Mouse (Mus musculus) thymus, adult 18-20 months (tissue): ENCODE results near the gene 1700018B08Rik.

Experiments used
- DNase-seq, 2 experiments: peaks; one replicate each; pipeline ENCODE4 v3.0.0; 2022; ENCODE audit warnings: mixed read lengths in 2 of 2

The 1700018B08Rik gene

DNA sequence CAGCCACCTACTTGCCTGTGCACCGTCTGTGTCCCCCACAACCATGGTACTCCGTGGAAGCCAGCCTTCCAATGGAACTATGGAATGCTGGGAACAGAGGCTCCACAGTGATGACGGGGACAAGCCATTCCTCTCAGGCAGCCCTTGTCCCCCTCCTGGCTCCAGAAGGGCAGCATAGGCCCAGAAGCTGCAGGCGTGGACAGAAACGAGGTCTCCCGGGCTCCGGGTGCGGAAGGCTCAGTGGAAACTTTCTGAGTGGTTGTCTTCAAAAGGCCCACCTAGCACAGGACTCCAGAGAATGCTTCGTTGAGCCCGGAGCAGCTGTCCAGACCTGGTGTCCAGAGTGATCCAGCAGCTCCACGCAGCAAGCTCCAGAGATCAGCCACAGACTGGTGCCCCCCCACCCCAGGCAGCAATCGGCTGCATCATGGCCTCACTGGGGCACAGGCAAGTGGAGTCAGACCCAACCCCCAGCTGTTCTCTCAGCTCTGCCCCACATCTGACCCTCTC is at the start of gene 1700018B08Rik:
Gene 1700018B08Rik (minus strand): TSS at position 45 of the 510 bp plus-strand sequence.
- DNase-seq: no peak

DNA sequence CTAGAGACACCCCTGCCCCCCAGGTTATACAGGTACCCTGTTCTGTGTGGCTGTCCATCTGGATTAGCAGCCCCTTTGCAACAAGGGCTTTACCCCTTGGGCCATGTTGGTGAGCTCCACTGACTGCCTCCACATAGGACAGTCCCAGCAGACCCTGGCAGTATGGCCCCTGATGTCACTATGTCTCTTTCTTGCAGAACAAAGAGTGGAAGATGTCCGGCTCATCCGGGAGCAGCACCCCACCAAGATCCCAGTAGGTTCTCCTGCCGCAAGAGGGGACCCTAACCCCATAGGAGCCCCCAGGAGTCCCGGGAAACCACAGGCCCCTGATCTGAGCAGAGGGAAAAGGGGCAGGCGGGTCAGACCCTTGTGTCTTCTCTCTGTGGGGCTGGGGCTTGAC is 49.2 kb upstream of the 1700018B08Rik start:
- no peak for DNase-seq

DNA sequence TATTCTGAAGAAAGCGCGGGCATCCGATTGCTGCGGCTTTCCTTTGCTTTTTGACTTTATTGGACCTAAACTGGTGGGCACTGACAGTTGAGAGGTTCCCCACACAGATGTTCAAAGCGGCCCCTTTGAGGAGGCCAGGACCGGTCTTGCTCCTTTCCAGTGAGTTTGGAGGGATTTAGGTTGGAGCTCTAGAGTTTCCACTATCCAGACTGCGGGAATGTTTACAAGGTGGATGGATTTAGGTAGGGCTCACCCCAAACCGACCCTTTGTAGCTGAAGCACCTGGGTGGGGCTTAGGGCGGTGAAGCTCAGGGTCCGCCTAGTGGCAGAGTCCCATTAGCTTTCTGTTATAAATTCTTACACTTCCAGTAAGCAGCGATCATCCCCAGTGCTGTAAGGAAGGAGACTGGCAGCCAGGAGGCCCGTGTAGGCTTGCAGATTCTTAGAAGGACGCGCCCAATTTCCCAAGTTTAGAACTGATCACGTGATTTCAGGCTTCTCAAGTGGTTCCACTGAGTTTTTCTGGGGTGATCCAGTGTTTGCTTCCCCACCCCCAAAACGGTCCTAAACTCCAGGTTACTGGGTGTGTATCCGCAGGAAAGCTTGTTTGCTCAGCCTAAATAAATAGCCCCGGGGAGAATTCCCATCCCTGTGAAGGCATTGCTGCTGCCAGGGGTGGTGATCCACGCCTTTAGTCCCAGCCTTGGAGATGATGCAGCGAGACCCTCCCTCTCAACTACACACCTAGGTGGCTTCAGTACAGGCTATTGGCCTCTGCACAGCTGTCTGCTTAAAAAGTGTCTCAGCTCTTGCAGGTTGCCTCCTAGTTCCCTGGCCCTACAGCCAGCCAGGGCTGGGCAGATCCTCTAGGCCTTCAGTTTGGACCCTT is 47.3 kb upstream of the 1700018B08Rik start:
- peak; percentile 36 to 51 for DNase-seq

DNA sequence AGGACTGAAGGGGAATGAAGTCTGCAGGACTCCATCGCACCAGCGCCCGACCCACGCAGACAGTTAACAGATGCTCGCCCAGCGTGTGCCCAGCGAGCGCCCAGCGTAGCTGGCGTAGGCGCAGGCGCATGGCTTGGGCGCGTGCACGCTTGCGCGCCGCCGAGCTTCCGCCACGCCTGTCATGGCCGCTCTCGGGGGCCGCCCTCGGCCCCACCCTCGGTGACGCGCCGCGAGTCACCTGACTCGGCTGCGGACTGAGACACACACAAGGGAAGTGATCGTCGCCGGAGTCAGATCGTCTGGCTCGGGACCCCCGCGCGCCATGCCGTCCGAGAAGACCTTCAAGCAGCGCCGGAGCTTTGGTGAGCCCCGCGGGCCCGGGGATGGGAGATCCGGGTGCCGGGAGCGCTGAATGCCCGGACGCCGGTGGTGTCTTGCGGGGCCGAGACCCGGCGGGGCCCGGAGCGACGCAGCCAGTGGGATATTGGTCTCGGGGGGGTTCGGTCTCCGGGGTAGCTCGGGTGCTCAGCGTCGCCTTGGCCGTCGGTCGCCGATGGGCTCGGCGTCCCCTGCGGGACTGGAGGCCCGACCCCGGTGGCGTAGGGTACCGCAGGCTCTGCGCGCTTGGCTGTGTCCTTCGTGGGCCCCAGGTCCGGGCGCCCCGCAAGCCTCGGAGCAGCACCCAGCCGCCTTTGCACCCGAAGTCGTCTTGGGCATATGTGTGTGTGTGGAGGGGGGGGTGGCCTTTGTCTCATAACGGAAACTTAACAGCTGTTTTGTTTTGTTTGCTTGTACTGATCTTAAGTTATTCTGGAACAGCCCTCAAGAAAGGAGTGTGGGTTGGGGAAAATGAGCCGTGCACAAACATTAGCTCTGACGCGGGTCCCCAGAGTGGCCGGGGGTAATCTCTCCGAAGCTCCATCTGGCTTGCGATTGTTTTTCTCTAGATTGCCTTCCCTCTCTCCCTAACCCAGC is 46.4 kb upstream of the 1700018B08Rik start, which contains the start of gene Map1lc3b:
Gene Map1lc3b (plus strand): TSS at position 159 of the 975 bp plus-strand sequence.
- peak; percentile 90 for DNase-seq

DNA sequence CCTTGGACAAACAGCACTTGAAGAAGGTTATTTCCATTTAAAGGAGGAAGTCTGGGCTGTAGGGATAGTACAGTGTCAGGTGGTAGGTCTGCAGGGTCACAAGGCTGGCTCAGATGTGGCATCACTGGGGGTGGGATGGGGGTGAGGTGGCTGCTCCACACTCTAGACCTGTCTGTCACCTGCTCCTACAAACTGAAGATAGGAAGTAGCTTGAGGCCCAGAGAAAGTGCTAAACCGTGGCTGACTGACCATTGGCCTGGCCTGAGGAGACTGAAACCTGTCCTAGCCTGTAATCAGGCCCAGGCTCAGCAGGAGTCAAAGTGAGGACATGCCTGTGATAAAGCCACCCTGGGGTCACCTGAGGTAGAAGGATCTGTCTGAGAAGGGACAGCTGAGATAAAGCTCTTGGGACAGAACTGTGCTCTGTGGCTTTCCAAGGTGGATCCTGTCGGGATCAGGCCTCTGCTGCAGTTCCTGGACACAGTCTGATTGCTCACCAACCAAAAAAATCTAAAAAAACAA is 45.1 kb upstream of the 1700018B08Rik start:
- DNase-seq: no peak

DNA sequence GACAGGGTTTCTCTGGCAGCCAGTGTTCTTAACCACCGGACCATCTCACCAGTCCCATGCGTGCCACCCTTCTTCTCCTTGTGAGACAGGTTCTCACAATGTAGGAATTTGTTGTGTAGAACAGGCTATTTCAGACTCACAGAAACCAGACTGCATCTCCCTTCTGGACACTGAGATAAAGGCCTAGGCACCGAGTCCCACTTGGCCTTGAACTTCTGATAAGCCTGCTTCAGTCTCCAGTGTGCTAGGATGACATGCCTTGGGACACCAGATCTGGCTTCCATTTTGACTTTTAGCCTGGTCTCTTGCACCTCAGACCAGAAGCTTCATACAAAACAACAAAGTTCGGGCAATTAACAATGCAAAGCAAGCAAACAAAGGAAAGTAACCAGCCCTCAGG is 44.6 kb upstream of the 1700018B08Rik start:
- DNase-seq: no peak

DNA sequence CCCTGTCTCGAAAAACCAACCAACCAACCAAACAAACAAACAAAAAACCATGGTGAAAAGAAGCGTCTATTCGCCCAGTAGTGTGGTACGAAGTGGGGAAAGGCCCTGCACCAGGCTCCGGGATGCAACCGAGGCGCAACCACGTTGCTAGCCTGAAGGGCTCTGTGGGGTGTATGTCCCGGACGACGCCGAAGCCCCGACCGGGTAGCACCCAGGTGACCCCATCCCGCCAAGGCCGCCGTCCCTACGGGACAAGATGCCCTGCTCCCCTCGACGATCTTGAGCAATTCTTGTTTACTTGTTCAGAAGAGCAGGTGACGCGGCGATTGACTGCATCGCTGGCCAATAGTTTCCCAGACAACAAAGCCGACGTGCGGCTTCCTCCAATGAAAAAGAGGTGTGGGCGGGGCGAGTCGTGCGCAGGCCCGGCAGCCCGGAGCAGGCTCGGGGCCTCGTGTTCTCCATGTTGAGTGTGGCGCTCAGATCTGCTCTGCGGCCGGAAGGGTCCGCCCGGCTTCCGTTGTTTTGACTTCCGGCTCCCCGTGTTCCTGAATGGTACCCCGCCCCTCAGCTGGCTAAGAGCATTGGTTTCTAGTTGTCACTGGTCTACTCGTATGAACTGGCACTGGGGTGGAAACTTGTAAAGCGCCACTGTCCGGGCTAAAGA is 41.2 kb upstream of the 1700018B08Rik start:
- DNase-seq: peak; percentile 98

DNA sequence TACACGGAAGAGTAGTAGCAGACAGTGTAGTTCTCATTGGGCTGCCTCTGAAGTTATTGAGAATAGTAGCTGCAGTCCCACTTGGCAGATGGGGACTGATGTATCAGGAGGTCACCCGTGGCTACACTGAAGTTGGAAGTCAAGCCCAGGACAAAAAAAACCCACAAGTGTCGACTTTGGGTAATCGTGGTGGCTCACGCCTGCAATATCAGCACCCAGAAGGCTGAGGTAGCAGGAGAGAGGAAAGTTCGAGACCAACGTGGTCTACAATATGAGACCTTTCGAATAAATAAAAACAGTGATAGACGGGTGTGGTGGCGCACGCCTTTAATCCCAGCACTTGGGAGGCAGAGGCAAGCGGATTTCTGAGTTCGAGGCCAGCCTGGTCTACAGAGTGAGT is 40.6 kb upstream of the 1700018B08Rik start:
- DNase-seq: no peak

DNA sequence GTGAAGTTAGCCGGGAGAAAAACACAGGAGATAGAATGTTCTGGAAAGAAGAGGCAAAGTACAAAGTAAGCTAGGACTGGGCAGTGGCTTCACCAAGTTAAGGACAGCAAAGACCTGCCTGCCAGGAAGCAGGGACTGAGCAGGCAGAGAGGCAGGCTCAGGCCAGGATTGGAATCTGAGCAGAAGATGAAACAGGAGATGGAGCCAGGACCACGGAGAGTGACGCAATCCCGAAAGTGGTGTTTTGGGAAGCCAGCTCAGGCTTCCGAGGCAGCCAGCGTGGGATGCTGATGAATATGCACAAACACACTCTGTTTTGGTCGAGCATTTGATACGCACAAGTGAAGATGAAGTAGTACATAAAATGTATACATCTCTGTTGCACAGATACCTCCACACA is 39.5 kb upstream of the 1700018B08Rik start:
- DNase-seq: no peak

DNA sequence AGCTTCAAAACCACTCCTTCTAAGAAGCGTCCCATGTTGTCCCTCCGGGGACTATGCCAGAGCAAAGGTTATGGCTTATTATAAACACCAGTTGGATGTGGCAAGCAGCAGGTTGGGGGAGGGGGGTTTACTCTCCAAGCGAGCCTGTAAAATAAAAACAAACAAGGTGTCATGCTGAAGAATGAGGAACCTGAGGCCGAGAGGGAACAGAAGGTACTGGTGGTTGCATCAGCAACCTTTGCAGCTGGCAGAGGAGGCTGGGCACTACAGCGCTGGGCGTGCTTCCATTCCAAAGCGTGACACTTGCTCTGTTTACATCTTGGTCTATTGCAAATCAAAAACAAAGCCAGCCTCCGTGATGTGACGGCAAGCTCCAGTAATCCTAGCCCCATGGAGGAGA is 36.3 kb upstream of the 1700018B08Rik start:
- DNase-seq: no peak

DNA sequence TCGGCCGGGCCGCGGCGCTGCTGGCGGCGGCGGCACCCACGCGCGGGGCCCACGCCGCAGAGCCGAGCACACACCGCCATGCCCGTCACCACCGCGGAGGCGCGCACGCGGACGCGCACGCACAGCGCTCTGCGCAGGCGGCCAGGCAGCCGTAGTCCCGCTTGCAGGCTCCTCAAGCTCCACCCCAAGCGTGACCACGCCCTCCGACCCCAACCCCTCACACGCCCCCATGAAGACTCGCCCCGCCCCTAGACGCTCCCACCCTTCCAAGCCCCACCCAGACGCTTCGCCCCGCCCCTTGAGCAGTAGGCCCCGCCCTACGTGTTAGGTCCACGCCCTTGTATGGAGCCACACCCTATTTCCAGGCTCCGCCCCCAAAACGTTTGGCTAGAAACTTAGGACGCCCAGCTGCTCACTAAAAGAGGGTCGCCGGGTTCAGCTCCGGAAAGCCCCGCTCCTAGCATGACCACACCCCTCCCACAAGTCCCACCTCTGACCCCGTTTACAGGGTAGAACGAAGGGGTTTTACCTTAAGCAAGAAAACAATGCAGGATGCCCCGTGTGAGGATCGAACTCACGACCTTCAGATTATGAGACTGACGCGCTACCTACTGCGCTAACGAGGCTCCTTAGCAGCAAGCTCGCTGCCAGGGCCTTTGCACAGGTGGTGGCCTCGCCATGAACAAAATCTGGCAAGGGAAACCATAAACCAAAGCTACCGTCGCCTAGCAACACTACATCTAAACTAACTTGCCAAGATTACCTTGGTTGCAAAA is 34.7 kb upstream of the 1700018B08Rik start, which contains the start of gene Fbxo31:
Gene Fbxo31 (minus strand): TSS at position 131 of the 776 bp plus-strand sequence.
- DNase-seq: peak; percentile 84 to 93

DNA sequence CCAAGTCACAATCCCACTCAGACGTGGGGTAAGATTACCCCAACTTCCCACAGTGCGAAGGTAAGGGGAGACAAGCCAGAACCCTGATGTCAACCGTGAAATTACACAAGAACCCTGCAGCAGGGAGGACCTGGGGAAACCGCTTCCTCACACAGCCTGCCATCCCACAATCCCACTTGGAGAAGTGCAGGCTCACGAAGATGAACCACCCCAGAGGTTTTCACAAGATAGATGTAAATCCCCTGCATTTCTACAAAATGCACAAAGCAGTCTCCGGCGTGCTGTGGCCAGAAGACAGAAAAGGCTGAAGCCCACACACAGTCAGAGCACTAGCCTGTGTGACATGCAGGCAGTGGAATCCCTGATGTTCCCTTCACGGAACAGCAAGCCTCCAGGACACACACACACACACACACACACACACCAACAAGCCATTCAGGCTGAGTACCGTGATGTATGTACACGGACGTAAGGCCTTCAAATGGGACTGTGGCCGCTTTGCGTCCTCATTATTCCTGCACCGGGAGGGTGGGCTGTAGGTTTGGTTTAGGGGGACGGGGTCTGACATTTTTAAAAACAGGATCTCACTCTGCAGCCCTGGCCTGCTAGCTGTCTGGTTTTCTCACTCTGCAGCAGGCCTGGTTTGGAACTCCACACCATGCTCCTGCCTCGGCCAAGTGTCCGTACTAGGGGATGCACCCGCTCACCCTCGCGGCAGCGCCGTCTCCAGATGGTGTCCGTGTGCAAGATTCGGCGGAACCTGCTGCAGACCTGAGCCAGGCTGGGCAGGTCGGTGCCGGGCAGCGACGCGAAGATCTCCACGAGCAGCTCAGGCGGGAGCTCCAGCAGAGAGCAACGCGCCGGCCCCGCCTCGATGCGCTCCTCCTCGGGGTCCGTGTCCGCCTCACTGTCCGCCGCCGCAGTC is 33.9 kb upstream of the 1700018B08Rik start:
- DNase-seq: no peak

DNA sequence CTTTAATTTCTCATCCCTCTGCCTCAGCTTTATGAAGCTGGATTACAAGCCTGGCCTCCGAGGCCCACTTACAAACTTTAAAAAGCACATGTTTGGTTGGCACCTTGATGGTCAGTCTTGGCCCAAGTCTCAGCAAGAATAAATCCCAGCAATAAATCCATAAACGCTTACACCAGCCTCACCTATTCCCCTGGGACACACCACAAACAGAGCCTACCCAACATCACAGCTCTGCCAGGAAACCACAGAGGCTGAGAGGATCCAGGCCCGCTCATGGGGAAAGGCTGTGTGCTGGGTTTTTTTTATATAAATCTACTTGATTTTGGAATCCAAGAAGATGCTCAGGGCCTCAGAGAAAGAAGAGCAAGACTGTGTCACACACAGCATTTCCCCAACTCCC is 31.5 kb upstream of the 1700018B08Rik start:
- DNase-seq: no peak

DNA sequence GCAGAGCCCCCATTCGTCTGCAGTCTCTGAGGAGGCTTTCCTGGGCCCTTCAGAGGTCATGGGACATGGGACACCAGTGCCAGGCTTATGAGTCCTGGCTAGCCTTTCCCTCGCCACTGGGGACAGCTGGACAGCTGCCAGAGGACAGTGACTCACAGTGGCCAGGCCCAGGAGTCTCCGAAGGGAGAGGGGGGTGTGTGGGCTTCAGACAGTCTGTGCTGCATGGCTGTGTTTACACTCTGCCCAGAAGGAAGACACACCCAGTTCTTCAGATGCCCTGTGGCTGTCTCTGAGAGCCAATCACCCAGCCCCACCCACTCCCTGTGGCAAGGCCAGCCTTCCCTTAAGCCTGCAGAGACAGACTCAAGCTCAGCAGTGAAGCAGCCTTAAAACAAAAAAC is 29.2 kb upstream of the 1700018B08Rik start:
- no peak for DNase-seq

DNA sequence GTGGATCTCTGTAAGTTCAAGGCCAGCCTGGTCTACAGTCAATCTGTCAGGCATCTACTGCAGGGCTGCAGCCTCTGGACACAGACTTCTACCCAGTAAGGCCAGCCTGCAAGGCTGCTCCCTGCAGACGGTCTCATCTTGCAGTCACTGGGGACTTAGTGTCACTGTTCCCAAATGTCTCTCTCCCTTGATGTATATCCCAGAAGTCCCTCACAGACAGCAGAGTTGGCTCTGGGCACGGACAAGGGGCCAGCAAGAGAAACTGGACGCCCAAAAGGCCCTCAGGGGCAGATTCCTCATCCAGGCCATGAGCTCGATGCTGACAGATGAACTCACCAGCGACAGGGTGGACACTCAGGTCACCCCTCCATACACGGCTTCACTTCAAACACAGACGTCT is 28.0 kb upstream of the 1700018B08Rik start:
- no peak for DNase-seq

DNA sequence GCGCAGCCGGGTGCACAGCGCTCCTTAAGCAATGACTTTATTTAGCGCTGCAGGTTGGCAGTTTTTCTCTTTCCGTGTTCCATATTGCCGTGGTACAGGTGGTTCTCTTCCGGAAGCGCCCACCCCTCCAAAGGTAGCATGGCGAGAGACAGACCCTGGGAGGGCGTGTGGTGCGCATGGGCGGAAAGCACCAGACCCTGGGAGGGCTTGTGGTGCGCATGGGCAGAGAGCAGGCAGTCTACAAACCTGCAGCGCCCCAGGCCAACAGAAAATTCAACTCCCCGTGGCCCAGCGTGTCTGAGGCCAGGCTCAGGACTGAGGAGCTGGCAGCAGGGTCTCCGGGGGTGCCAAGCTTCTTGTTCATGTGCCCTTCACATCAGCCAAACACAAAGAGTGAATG is 26.7 kb upstream of the 1700018B08Rik start:
- DNase-seq: peak in 1 of 2 experiments; percentile 22

DNA sequence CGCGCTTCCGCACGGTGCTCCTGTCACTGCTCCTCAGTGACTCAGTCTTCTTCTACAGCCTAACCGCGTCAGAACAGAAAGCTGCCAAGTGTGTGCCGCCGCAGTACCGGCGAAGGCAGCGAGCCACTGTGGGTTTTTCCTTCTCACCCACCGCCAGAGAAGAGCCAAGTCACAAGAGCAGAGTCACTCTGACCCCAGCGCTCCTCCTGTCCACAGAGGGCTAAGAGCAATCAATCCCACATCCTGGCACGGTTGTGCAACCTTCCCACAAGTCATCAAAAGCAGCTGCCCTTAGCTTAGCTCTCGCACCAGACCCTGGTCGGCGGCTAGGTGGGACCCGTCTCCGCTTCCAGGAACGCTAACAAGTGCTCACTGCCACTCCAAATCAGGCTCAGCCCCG is 26.2 kb upstream of the 1700018B08Rik start:
- no peak for DNase-seq

DNA sequence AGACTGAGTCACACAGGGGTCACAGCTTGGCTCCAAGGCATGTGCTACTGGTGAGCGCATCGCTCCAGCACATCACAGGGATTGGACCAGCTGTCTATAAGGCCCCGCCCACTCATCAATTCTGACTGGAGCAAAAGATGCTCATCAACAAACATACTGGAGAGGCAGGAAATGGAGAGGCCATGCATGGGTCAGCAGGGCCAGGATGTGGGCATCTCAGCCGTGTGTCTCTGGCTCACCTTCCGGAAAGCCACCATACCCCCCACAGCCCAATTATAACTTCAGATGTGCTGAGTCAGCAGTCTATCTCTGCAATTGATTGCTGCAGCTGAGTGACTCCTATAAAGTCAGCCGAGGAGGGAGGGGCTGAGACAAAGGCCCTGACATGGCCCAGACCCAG is 24.2 kb upstream of the 1700018B08Rik start:
- DNase-seq: no peak

DNA sequence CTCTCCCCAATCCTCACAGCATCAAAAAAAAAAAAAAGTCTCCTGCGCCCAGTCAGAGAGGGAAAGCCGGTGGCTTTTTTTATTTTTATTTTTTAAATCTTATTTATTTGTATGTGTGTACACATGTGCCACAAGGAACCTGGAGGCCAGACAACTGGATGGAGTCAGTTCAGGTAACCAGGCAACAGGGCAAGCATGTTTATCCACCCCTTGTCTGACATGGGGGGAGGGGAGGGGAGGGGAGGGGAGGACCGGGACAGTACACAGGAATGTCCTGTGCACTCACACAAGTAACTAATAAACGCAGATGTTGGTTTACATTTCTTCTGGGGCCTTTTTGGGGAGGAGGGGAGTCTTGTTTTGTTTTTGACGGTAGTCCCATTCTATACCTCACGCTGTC is 19.6 kb upstream of the 1700018B08Rik start:
- DNase-seq: no peak

DNA sequence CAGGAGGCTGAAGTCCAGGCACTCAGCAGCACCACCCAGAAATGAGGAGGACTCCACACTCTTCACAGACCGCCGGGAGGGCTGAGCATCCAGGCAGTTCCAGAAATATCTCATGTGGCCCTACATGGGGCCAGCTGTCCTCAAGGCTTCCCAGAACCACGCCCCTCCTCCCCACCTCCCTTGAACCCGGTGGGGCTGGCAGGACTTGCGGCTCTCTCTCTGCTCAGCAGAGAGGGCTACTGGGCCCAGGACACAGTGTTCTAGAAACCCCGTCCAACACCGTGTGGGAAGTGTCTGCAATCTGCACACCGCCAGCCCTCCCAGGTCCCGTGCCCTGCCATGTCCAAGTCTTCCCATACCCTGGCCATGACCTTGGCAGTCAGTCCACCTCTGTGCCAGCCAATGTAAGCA is 18.8 kb upstream of the 1700018B08Rik start:
- DNase-seq: no peak
